In genomic region chr1:34485461-34486188, GRCm38 (mm10) we compare ENCODE assay signal across 8 mouse cellular contexts. TPM values are rescaled to one million over a fixed set of nuclear protein-coding genes. Genes with fewer than 3 reads are reported as not detected.
DNase-seq lines count a peak whose midpoint lies in the region; ATAC-seq and TF ChIP-seq lines count a peak whose summit lies in the region.

No protein-coding gene starts in this region.

- H3K9me3 ChIP-seq in heart, embryonic 12.5 days (replicated peaks), result no peaks in the 10 kb centered on the region
- no peaks in the 10 kb centered on the region for H3K9me3 ChIP-seq in kidney, embryonic 16.5 days (ENCODE audit: low read length)
- H3K9me3 ChIP-seq in stomach, embryonic 14.5 days (ENCODE audit: control insufficient read depth, low read depth, low read length), result no peaks in the 10 kb centered on the region

- H3K79me2 ChIP-seq in liver, adult 2 months (ENCODE audit: control insufficient read depth, insufficient read depth, low read length), result no peaks in the 10 kb centered on the region

- H3K9ac ChIP-seq in heart, embryonic 12.5 days, result peak overlapping the region; percentile 46; the same call in 1 of the 2 replicates
- 0 out of 2 replicates have a peak overlapping the region, but pooled peaks have one; percentile 41 for H3K9ac ChIP-seq in kidney, embryonic 16.5 days (replicated peaks; ENCODE audit: low read length)
- H3K9ac ChIP-seq in liver, adult 2 months (ENCODE audit: low read depth, low read length), result no peak overlapping the region
- H3K9ac ChIP-seq in stomach, embryonic 14.5 days (replicated peaks; ENCODE audit: low read depth, low read length), result no peak overlapping the region

- peak; percentile 65 for TF ChIP-seq CTCF in liver, adult 2 months (IDR thresholded peaks at IDR 0.05; ENCODE audit: low read depth, low read length)

- intact Hi-C loops in heart, postnatal 25 days (cut with DNase I), result no loop called here

- H3K4me2 ChIP-seq in heart, embryonic 12.5 days, result peak overlapping the region; percentile 77
- peak overlapping the region; percentile 56 for H3K4me2 ChIP-seq in kidney, embryonic 16.5 days (replicated peaks; ENCODE audit: low read depth, low read length)
- H3K4me2 ChIP-seq in stomach, embryonic 14.5 days (replicated peaks; ENCODE audit: low read depth, low read length), result peak overlapping the region; percentile 39

- 6% methylated on average over 25 of the region's 25 CpGs for WGBS in heart, embryonic 12.5 days
- WGBS in kidney, embryonic 16.5 days, result 10% methylated on average over 25 of the region's 25 CpGs
- 7% methylated on average over 25 of the region's 25 CpGs for WGBS in liver, adult 2 months
- 5% methylated on average over 25 of the region's 25 CpGs for WGBS in stomach, embryonic 14.5 days

- H3K4me3 ChIP-seq in heart, embryonic 12.5 days, result peak overlapping the region; percentile 35
- peak overlapping the region; percentile 38 for H3K4me3 ChIP-seq in kidney, embryonic 16.5 days (ENCODE audit: low read length)
- H3K4me3 ChIP-seq in liver, adult 2 months (ENCODE audit: insufficient read depth, low read depth, low read length), result peak overlapping the region; percentile 31
- H3K4me3 ChIP-seq in stomach, embryonic 14.5 days (ENCODE audit: low read depth, low read length), result peak overlapping the region; percentile 8; the same call in 1 of the 2 replicates

- DNase-seq in heart, adult 11 months, result peak; percentile 97
- no peak for DNase-seq in heart, postnatal 25 days (ENCODE audit: low spot score)
- peak; percentile 79 to 84 for DNase-seq in cerebellum, postnatal 36 days
- DNase-seq in liver, adult 2 months (ENCODE audit: extremely low read depth, low read depth, low spot score), result peak; percentile 41
- peak; percentile 13 to 47 for DNase-seq in monocyte, adult 2 months (ENCODE audit: low read depth in 1 of 2, low spot score in 2 of 2)

- H3K4me1 ChIP-seq in heart, embryonic 12.5 days (replicated peaks), result peaks cover 13% of the 10 kb centered on the region; the same call in 1 of the 2 replicates
- H3K4me1 ChIP-seq in kidney, embryonic 16.5 days (ENCODE audit: insufficient read depth, low read length), result peaks cover 8% of the 10 kb centered on the region; the same call in 1 of the 2 replicates
- H3K4me1 ChIP-seq in liver, adult 2 months (ENCODE audit: control insufficient read depth, insufficient read depth, low read length), result no peaks in the 10 kb centered on the region
- no peaks in the 10 kb centered on the region for H3K4me1 ChIP-seq in stomach, embryonic 14.5 days (ENCODE audit: control insufficient read depth, insufficient read depth, low read length)

- TF ChIP-seq POLR2A in liver, adult 2 months (IDR thresholded peaks at IDR 0.05; ENCODE audit: extremely low read depth, insufficient read depth, low read length), result no peak

- no peaks in the 10 kb centered on the region for H3K36me3 ChIP-seq in heart, embryonic 12.5 days
- H3K36me3 ChIP-seq in kidney, embryonic 16.5 days (ENCODE audit: insufficient read depth, low read length), result no peaks in the 10 kb centered on the region
- no peaks in the 10 kb centered on the region for H3K36me3 ChIP-seq in liver, adult 2 months (ENCODE audit: control insufficient read depth, insufficient read depth, low read length)
- no peaks in the 10 kb centered on the region for H3K36me3 ChIP-seq in stomach, embryonic 14.5 days (ENCODE audit: control insufficient read depth, insufficient read depth, low read length)

- no peaks in the 10 kb centered on the region for H3K27me3 ChIP-seq in heart, embryonic 12.5 days (replicated peaks)
- no peaks in the 10 kb centered on the region for H3K27me3 ChIP-seq in kidney, embryonic 16.5 days (ENCODE audit: insufficient read depth, low read length)
- H3K27me3 ChIP-seq in liver, adult 2 months (ENCODE audit: control insufficient read depth, insufficient read depth, low read length), result no peaks in the 10 kb centered on the region
- no peaks in the 10 kb centered on the region for H3K27me3 ChIP-seq in stomach, embryonic 14.5 days (ENCODE audit: control insufficient read depth, insufficient read depth, low read length)

- ATAC-seq in heart, embryonic 12.5 days (ENCODE audit: insufficient number of reproducible peaks, low FRiP score), result no peak; the same call in 1 of the 2 replicates
- ATAC-seq in kidney, embryonic 16.5 days (ENCODE audit: low FRiP score, low TSS enrichment), result peak; percentile 71; the same call in 1 of the 2 replicates
- ATAC-seq in stomach, embryonic 14.5 days (ENCODE audit: insufficient number of reproducible peaks, insufficient read depth, low FRiP score, low read depth), result peak; percentile 28; the same call in 1 of the 2 replicates

- no peak overlapping the region for H3K27ac ChIP-seq in heart, embryonic 12.5 days (ENCODE audit: poor library complexity, severe bottlenecking)
- H3K27ac ChIP-seq in kidney, embryonic 16.5 days (ENCODE audit: low read length), result no peak overlapping the region
- no peak overlapping the region for H3K27ac ChIP-seq in liver, adult 2 months (replicated peaks; ENCODE audit: insufficient read depth, low read depth, low read length)
- H3K27ac ChIP-seq in stomach, embryonic 14.5 days (ENCODE audit: low read length), result no peak overlapping the region

RNA-seq across cellular contexts. Expression of gene Prss39, which starts 12.6 kb away (rescaled TPM):
- total RNA-seq in heart, postnatal 25 days (2021), result not detected
- polyA plus RNA-seq in heart, embryonic 12.5 days (2016; fragmentation: Nextera tagmentation; extraction: Ambion mirVana), result not detected in 2 replicates
- not detected in 2 replicates for polyA plus RNA-seq in kidney, embryonic 16.5 days (2015; fragmentation: Nextera tagmentation; extraction: Ambion mirVana)
- total RNA-seq in liver, adult 2 months (2014; rRNA removed), result not detected in 2 replicates
- not detected in 2 replicates for polyA plus RNA-seq in liver, adult 2 months (2012; rRNA removed)
- not detected in 2 replicates for polyA plus RNA-seq in stomach, embryonic 14.5 days (2014; fragmentation: Nextera tagmentation; extraction: Ambion mirVana)

RNA-seq across cellular contexts. Expression of gene Ptpn18, which starts 26.1 kb away (rescaled TPM):
- total RNA-seq in heart, postnatal 25 days (2021), result 1 to 10 TPM; 4.2 to 5.6 TPM
- polyA plus RNA-seq in heart, embryonic 12.5 days (2016; fragmentation: Nextera tagmentation; extraction: Ambion mirVana), result 10.4 and 10.8 TPM in 2 replicates
- 20.3 and 21.5 TPM in 2 replicates for polyA plus RNA-seq in kidney, embryonic 16.5 days (2015; fragmentation: Nextera tagmentation; extraction: Ambion mirVana)
- 9.6 and 9.9 TPM in 2 replicates for total RNA-seq in liver, adult 2 months (2014; rRNA removed)
- polyA plus RNA-seq in liver, adult 2 months (2012; rRNA removed), result 13.5 and 25.4 TPM in 2 replicates
- polyA plus RNA-seq in stomach, embryonic 14.5 days (2014; fragmentation: Nextera tagmentation; extraction: Ambion mirVana), result 18.7 and 19.2 TPM in 2 replicates

RNA-seq across cellular contexts. Expression of gene Imp4, which starts 46.0 kb away (rescaled TPM):
- 10 to 100 TPM; 29.2 to 31.4 TPM for total RNA-seq in heart, postnatal 25 days (2021)
- polyA plus RNA-seq in heart, embryonic 12.5 days (2016; fragmentation: Nextera tagmentation; extraction: Ambion mirVana), result 65.9 and 74.8 TPM in 2 replicates
- 99.9 and 105 TPM in 2 replicates for polyA plus RNA-seq in kidney, embryonic 16.5 days (2015; fragmentation: Nextera tagmentation; extraction: Ambion mirVana)
- 11.2 and 17.0 TPM in 2 replicates for total RNA-seq in liver, adult 2 months (2014; rRNA removed)
- polyA plus RNA-seq in liver, adult 2 months (2012; rRNA removed), result 32.1 and 36.2 TPM in 2 replicates
- 74.8 and 83.4 TPM in 2 replicates for polyA plus RNA-seq in stomach, embryonic 14.5 days (2014; fragmentation: Nextera tagmentation; extraction: Ambion mirVana)

RNA-seq across cellular contexts. Expression of gene Ccdc115, which starts 46.2 kb away (rescaled TPM):
- 10 to 100 TPM; 14.9 to 15.3 TPM for total RNA-seq in heart, postnatal 25 days (2021)
- polyA plus RNA-seq in heart, embryonic 12.5 days (2016; fragmentation: Nextera tagmentation; extraction: Ambion mirVana), result 45.9 and 46.6 TPM in 2 replicates
- polyA plus RNA-seq in kidney, embryonic 16.5 days (2015; fragmentation: Nextera tagmentation; extraction: Ambion mirVana), result 56.6 and 59.2 TPM in 2 replicates
- 12.1 and 13.5 TPM in 2 replicates for total RNA-seq in liver, adult 2 months (2014; rRNA removed)
- 10.7 and 12.9 TPM in 2 replicates for polyA plus RNA-seq in liver, adult 2 months (2012; rRNA removed)
- 50.4 TPM in 2 replicates for polyA plus RNA-seq in stomach, embryonic 14.5 days (2014; fragmentation: Nextera tagmentation; extraction: Ambion mirVana)

RNA-seq across cellular contexts. Expression of gene Cfc1, which starts 49.8 kb away (rescaled TPM):
- total RNA-seq in heart, postnatal 25 days (2021), result not detected
- 0.32 and 0.42 TPM in 2 replicates for polyA plus RNA-seq in heart, embryonic 12.5 days (2016; fragmentation: Nextera tagmentation; extraction: Ambion mirVana)
- 0.15 TPM in 1 of 2 replicates, not detected in the other for polyA plus RNA-seq in kidney, embryonic 16.5 days (2015; fragmentation: Nextera tagmentation; extraction: Ambion mirVana)
- total RNA-seq in liver, adult 2 months (2014; rRNA removed), result not detected in 2 replicates
- polyA plus RNA-seq in liver, adult 2 months (2012; rRNA removed), result not detected in 2 replicates
- polyA plus RNA-seq in stomach, embryonic 14.5 days (2014; fragmentation: Nextera tagmentation; extraction: Ambion mirVana), result 1.3 and 2.3 TPM in 2 replicates

Comparison
In these comparisons a context has a peak if more than half of its experiments do, and no peak if none do; other contexts are left out.
1. H3K9ac ChIP-seq: peak in heart, embryonic 12.5 days (single experiment) and kidney, embryonic 16.5 days (single experiment); none in liver, adult 2 months (single experiment) and stomach, embryonic 14.5 days (single experiment).
2. Peak in every context shown above with its lines, with median percentiles within 50 percentile points of each other: H3K4me2 ChIP-seq and H3K4me3 ChIP-seq.